Mouse (Mus musculus): ENCODE data around the gene Ptbp1. TPM values are rescaled to one million over a fixed set of nuclear protein-coding genes. Genes with fewer than 3 reads are reported as not detected.
A peak's percentile ranks its signal among the peaks of the same experiment; 100 is the strongest.

Ptbp1 gene
- polyA plus RNA-seq, 1 experiment from 2014 or later: 349 TPM

GRCm38 (mm10) chr10:79865801-79866295 is 11.6 kb downstream of the Ptbp1 start:
- ATAC-seq: no peak
- in situ Hi-C loops (cut with MboI; ENCODE audit: low pct_unique_long_range_greater_than_20kb): no loop called here
- ChIA-PET CTCF (interaction anchor here (1.4 to 1.8 kb wide), 2 partner anchors 31 to 35 kb away, joined by 3 to 4 read pairs; no protein-coding TSS in a partner anchor), POLR2A (interaction anchor here (2.3 kb wide), 1 partner anchor 9 kb away, joined by 11 read pairs; no protein-coding TSS in a partner anchor)
- no peak for DNase-seq (ENCODE audit: low read depth, low spot score)
- TF ChIP-seq CTCF (IDR thresholded peaks at IDR 0.05): no peak
- H3K27me3 ChIP-seq: no peaks in the 10 kb centered on the region

- in situ Hi-C loops (cut with MboI; ENCODE audit: low pct_unique_long_range_greater_than_20kb): no loop called here
- no peak for DNase-seq (ENCODE audit: low read depth, low spot score)
Measured at GRCm38 (mm10) chr10:79866601-79867000, 12.4 kb downstream of the Ptbp1 start.

GRCm38 (mm10) chr10:79871845-79872244 is 17.6 kb downstream of the Ptbp1 start:
- no peak for TF ChIP-seq CTCF (IDR thresholded peaks at IDR 0.05)
- no peaks in the 10 kb centered on the region for H3K27me3 ChIP-seq
- ATAC-seq (no peak), DNase-seq (ENCODE audit: low read depth, low spot score) (no peak)
- POLR2A ChIA-PET: interaction anchor here (1.1 kb wide), 1 partner anchor 8 kb away, joined by 4 read pairs; no protein-coding TSS in a partner anchor
- in situ Hi-C loops (cut with MboI; ENCODE audit: low pct_unique_long_range_greater_than_20kb): no loop called here
- CTCF ChIA-PET: interaction anchor here (1.0 kb wide), 1 partner anchor 31 kb away, joined by 3 read pairs; no protein-coding TSS in a partner anchor

More at GRCm38 (mm10) chr10:79866601-79867000, 12.4 kb downstream of the Ptbp1 start:
- ATAC-seq: no peak
- TF ChIP-seq CTCF (IDR thresholded peaks at IDR 0.05): no peak
- H3K27me3 ChIP-seq: no peaks in the 10 kb centered on the region
- ChIA-PET POLR2A (interaction anchor here (2.3 kb wide), 1 partner anchor 10 kb away, joined by 11 read pairs; no protein-coding TSS in a partner anchor), CTCF (interaction anchor here (1.2 to 1.8 kb wide), 3 partner anchors 17 to 58 kb away, joined by 3 to 4 read pairs (median 3); no protein-coding TSS in a partner anchor)

GRCm38 (mm10) chr10:79872862-79873261 is 18.6 kb downstream of the Ptbp1 start:
- ChIA-PET POLR2A (interaction anchor here (1.4 kb wide), 1 partner anchor 20 kb away, joined by 3 read pairs; no protein-coding TSS in a partner anchor), CTCF (interaction anchor here (1.2 to 1.7 kb wide), 2 partner anchors 10 to 38 kb away, joined by 3 to 5 read pairs; no protein-coding TSS in a partner anchor)
- DNase-seq (ENCODE audit: low read depth, low spot score) (no peak), ATAC-seq (no peak)
- in situ Hi-C loops (cut with MboI; ENCODE audit: low pct_unique_long_range_greater_than_20kb): no loop called here
- no peak for TF ChIP-seq CTCF (IDR thresholded peaks at IDR 0.05)
- H3K27me3 ChIP-seq: no peaks in the 10 kb centered on the region

- ATAC-seq: no peak
- ChIA-PET POLR2A (interaction anchor here (1.4 kb wide), 2 partner anchors 15 to 20 kb away, joined by 3 read pairs; no protein-coding TSS in a partner anchor), CTCF (interaction anchor here (1.2 to 1.7 kb wide), 2 partner anchors 10 to 38 kb away, joined by 3 to 5 read pairs; no protein-coding TSS in a partner anchor)
- no peak for DNase-seq (ENCODE audit: low read depth, low spot score)
- no peak for TF ChIP-seq CTCF (IDR thresholded peaks at IDR 0.05)
- H3K27me3 ChIP-seq: no peaks in the 10 kb centered on the region
- in situ Hi-C loops (cut with MboI; ENCODE audit: low pct_unique_long_range_greater_than_20kb): no loop called here
Measured at GRCm38 (mm10) chr10:79873313-79873712, 19.1 kb downstream of the Ptbp1 start.

- no peak for TF ChIP-seq CTCF (IDR thresholded peaks at IDR 0.05)
- POLR2A ChIA-PET: interaction anchor here (1.4 kb wide), 2 partner anchors 15 to 21 kb away, joined by 3 read pairs; no protein-coding TSS in a partner anchor
- ATAC-seq: no peak
- no peak for DNase-seq (ENCODE audit: low read depth, low spot score)
- CTCF ChIA-PET: interaction anchor here (1.2 to 1.7 kb wide), 2 partner anchors 10 to 39 kb away, joined by 3 to 5 read pairs; no protein-coding TSS in a partner anchor
- in situ Hi-C loops (cut with MboI; ENCODE audit: low pct_unique_long_range_greater_than_20kb): no loop called here
- no peaks in the 10 kb centered on the region for H3K27me3 ChIP-seq
Measured at GRCm38 (mm10) chr10:79873715-79874289, 19.6 kb downstream of the Ptbp1 start.

- DNase-seq (ENCODE audit: low read depth, low spot score) (no peak), ATAC-seq (peak; percentile 31)
- in situ Hi-C loops (cut with MboI; ENCODE audit: low pct_unique_long_range_greater_than_20kb): no loop called here
- POLR2A ChIA-PET: interaction anchor here (1.4 kb wide), 1 partner anchor 16 kb away, joined by 3 read pairs; no protein-coding TSS in a partner anchor
- TF ChIP-seq CTCF (IDR thresholded peaks at IDR 0.05): no peak
- H3K27me3 ChIP-seq: no peaks in the 10 kb centered on the region
- CTCF ChIA-PET: interaction anchor here (1.7 kb wide), 1 partner anchor 9 kb away, joined by 5 read pairs; no protein-coding TSS in a partner anchor
Measured at GRCm38 (mm10) chr10:79874290-79874862, 20.1 kb downstream of the Ptbp1 start, which contains the start of the genes Prtn3 and Plppr3. TSS of gene Prtn3 (plus strand) at chr10:79874476. TSS of gene Plppr3 (minus strand) at chr10:79874634.

- H3K27me3 ChIP-seq: no peaks in the 10 kb centered on the region
- no peak for TF ChIP-seq CTCF (IDR thresholded peaks at IDR 0.05)
- in situ Hi-C loops (cut with MboI; ENCODE audit: low pct_unique_long_range_greater_than_20kb): no loop called here
- ATAC-seq: no peak
- POLR2A ChIA-PET: no interaction called here
- DNase-seq (ENCODE audit: low read depth, low spot score): no peak
- CTCF ChIA-PET: no interaction called here
Measured at GRCm38 (mm10) chr10:79877174-79877573, 22.9 kb downstream of the Ptbp1 start.

GRCm38 (mm10) chr10:79877757-79878156 is 23.5 kb downstream of the Ptbp1 start:
- no peaks in the 10 kb centered on the region for H3K27me3 ChIP-seq
- TF ChIP-seq CTCF (IDR thresholded peaks at IDR 0.05): no peak
- in situ Hi-C loops (cut with MboI; ENCODE audit: low pct_unique_long_range_greater_than_20kb): no loop called here
- ChIA-PET CTCF (no interaction called here), POLR2A (no interaction called here)
- DNase-seq (ENCODE audit: low read depth, low spot score) (no peak), ATAC-seq (no peak)

- ChIA-PET POLR2A (interaction anchor here (0.5 to 1.1 kb wide), 2 partner anchors 14 to 71 kb away, joined by 3 to 5 read pairs; no protein-coding TSS in a partner anchor), CTCF (interaction anchor here (1.0 to 1.2 kb wide), 3 partner anchors 11 to 21 kb away, joined by 3 read pairs; partner anchors contain the start of gene Cfd)
- no peak for ATAC-seq
- H3K27me3 ChIP-seq: no peaks in the 10 kb centered on the region
- in situ Hi-C loops (cut with MboI; ENCODE audit: low pct_unique_long_range_greater_than_20kb): no loop called here
- no peak for TF ChIP-seq CTCF (IDR thresholded peaks at IDR 0.05)
- DNase-seq (ENCODE audit: low read depth, low spot score): no peak
Measured at GRCm38 (mm10) chr10:79879527-79879926, 25.3 kb downstream of the Ptbp1 start.

Data from Patski (cell line).